Mouse (Mus musculus) layer of hippocampus, adult 18-20 months (tissue): ENCODE data around the gene Jmjd8. TPM values are rescaled to one million over a fixed set of nuclear protein-coding genes. Genes with fewer than 3 reads are reported as not detected.
"Not testable (repeated sequence)": the region's sequence is repeated elsewhere in the genome, so short reads cannot be mapped to it uniquely, and the experiment has no call there.

ENCODE experiments used
- DNase-seq, 2 experiments: peaks; one replicate each; pipeline ENCODE4 v3.0.0; 2022; ENCODE audit warnings: low spot score in 2 of 2
- total RNA-seq, 2 experiments: library from RNA; stranded (reverse); gene quantifications; 2 replicates each; pipeline ENCODE4 v1.2.3; 2021

Jmjd8 gene
- total RNA-seq, 2 experiments from 2014 or later: 52.7 to 55.5 TPM

DNA sequence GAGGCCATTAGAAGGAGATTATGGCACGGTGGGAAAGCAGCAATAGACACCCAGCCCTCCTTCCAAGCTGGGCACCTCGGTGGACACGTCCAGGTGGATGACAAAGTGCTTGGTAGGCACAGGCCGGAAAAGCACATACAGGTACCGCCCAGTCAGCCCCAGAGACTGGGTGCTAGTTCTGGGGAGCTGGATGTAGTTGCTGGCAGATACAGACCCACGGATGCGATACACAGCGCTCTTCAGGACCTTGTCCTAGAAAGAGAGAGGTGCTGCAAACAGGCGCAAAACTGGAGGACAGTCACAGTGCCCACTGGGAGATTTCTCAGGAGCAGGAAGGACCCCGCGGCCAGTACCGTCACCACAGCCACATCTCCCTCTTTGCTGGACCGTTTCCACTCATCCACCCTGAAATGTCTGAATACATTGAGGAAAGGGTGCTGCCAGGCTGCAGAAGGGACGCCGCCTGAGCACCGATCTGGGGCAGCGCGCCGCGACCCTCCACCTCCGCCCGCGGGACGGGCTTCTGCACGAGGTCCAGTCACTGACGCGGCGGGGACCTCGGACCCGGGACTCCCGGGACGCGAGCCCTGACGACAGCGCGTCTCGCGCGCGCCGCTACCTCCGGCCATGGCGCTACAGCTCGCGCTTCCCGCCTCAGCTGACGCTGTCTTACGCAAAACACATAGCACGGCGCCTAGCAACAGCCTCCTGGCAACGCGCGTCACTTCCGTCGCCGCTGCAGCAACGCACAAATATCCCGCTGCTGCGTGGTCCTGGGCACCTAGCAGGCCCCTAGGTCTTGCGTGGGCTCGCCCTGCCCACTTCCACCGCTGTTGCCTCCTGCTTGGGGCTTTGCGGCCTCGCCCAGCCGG is 32.4 kb downstream of the Jmjd8 start, which contains the start of gene Wdr90:
Wdr90 (minus strand) TSS at position 670 of the 872 bp plus-strand sequence.
- DNase-seq: peak; percentile 93 to 96

DNA sequence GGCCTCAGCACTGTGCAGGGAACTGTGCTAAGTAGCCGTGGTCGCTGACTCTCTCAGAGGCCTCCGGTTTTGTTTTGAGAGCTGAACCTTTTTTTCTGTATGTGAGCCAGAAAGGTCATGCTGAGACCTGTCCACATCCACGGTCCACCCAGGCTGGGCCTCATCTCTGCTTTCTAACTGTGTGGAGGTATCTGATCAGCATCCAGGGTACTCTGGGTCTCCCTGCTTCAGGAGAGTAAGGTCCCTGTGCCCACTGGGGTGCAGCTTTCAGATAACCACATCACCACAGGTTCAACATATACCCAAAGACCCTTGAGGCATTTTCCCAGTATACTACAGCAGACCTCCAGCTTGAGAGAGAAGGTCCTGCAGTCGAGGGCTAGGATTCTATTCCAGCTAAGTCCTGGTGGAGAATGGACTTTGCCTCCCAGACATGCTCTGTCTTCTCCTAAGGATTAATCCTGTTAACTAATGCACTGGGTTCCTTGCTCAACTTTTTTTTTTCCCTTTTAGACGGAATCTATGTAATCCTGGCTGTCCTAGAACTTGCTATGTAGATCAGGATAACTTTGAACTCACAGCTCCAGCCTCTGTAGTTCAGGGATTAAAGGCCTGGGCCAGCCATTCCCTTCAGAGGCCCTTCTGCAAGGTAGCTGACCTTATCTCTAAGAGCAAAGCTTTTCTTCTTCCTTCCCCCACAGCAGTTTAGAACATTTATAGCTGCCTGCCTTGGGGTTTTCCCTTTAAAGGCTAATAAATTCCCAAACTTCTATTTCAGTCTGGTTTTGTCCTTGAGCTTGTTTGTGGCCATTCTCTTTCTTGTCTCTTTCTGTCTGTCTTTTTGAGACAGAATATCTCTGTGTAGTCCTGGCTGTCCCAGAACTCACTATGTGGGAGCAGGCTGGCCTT is 33.3 kb downstream of the Jmjd8 start:
- no peak for DNase-seq

DNA sequence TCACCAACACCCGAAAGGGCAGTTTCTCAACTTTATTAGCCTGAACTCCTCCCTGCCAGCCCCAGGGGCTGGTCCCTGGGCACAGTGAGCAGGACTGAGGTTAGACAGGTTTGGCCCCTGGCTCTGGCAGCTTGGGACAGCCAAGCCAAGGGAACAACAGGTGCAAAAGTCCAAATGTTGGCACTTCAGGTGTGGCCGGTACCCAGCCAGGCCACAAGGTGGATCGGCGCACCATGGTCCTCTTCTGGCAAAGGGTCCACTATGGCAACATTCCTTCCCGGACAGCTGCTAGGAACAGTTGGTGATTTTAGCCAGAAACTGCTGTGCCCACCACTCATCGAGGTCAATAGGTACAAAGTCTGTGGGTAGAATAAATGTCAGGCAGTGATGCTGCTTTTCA is 35.0 kb downstream of the Jmjd8 start:
- DNase-seq: no peak

DNA sequence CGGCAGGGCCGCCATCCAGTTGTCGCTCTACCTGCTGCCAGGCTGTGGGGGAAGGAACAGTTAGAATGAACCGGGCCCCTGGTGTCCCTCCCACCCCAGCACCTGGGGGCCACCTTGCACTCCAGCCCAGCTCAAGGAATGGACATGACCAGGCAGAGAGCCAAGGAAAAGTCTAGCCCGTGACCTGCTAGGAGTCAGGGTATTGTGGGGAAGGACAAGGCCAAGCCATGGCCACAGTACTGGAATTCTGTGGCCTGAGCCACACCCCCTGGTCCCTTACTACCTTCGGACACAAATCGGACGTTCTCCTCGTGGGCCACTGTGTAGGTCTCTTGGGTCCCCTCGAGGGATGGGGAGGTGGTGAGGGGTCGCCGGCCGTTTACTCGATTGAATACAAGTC is 35.6 kb downstream of the Jmjd8 start:
- no peak for DNase-seq

DNA sequence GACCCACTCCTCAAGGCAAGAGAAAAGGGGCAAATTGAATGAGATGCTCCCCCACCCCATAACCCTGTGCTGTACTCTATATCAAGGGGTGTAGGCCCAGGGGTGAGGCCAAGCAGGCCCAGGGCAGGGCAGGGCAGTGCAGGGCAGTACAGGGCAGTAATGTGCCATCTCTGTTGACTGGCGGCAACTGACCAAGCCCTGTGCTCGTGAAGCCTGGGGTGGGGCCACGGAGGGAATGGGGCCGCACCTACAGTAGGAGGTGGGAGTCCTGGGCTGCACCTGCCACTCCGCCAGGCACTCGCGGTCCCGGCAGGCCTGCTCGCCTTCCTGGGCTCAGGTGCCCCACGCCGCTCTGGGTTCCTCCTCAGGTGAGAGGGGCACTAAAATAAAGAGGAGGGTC is 36.6 kb downstream of the Jmjd8 start:
- no peak for DNase-seq

DNA sequence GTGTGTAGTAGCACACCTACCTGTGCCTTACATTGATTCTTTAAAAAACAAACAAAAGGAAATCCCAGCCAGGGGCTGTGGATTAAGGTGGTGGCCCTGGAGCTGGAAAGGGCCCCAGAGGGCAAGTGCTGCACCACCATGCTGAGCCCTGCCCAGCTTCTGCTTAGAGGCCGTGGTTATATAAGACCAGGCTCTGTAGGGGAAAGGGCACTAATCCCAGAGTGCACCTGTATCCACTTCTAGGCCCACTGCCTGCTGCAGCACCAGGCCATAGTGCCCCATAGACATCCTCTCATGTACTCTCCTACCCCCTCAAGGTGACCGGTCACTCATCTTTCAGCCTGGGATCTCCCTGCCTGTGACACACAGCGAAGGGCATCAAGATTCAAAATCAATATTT is 37.5 kb downstream of the Jmjd8 start:
- no peak for DNase-seq

DNA sequence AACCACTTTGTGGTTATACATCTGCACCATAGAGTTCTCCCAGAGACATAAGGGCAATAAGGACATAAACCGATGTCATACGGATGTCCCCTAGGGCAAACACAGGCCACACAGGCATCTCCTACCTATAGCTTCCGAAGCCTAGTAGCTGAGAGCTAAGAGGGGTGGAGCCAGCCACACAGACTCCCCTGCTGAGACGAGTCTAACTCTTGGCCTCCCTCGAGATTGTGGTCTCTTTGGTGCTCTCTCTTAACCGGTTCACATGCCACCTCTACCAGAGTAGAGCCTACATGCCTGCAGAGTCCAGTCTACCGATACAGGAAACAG is 38.8 kb downstream of the Jmjd8 start:
- no peak for DNase-seq

DNA sequence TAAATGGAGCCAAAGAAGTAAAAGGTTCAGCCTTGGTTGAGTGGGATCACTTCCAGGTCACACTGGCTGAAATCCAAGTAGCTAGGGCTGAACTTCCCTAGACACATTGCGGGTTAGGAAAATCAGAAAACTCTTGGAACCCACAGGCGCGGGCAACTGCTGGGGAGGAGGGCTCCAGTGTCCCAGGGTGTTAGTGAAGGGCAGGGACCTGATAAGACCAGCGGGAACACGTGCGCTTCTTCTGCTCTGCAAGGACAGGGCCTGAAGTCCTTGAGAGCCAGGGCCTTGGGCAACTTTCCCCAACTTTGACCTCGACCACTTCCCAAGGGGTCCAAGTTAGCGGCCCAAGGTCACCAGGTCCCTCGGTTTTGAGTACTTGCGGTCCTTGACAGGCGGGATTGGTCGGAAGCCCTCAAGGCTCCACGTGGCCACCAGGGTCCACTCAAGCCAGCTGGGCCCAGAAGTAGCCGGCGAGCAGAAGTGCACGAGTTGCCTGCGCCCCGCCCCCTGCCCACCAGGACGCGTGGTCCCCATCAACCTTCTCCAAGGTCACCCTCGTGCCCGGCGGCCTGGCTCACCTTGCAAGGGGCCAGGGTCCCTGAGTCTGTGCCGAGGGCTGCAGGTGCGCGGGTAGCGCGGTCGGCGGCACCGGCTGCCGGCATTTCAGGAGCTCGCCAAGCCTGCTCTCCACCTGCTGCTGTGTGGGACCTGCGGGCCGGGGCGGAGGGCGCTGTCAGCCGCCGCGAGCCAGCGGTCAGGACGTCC is 39.4 kb downstream of the Jmjd8 start:
- no peak for DNase-seq

DNA sequence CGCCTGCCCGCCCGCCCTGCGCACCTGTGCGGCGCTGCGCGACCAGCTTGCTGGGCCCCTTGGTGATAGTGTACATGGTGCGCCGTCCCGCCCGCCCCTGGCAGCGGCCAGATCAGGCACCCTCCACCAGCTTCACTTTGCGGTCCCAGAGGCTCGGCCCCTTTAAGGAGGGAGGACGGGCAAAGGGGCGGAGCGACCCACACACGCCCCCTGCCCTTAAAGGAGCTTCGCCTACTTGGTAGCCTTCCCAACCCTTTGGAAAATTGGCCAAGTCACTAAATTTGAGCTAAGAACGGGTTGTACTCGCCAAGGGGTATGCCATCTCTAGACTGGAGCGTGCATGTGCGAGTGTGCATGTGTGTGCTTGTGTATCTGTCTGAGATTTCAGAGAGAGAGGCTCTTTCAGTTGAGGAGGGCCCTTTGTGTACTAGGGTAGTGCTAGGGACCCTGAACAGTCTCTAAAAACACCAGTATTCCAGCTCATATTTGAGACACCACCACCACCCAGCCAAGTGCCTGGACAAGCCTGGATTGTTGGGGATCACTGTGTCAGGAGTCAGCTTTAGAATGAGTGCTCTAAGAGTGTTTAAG is 40.0 kb downstream of the Jmjd8 start, which contains the start of gene Mcrip2:
Mcrip2 (minus strand) TSS at position 164 of the 591 bp plus-strand sequence.
- peak; percentile 79 to 86 for DNase-seq

DNA sequence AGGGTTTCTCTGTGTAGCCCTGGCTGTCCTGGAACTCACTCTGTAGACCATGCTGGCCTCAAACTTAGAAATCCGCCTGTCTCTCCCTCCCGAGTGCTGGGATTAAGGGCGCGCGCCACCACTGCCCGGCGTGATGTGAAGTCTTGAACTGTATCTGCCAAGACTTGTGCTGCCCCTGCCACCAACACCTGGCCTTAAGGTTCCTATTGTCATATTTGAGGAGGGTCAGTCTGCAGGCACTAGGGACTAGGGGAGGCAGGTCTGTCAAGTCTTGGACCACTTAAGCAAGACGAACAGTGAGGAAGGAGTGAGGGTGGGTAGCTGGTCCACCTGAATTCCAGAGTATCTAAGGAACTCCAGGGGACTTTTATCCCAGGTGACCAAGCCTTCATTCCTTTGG is 40.8 kb downstream of the Jmjd8 start:
- no peak for DNase-seq

DNA sequence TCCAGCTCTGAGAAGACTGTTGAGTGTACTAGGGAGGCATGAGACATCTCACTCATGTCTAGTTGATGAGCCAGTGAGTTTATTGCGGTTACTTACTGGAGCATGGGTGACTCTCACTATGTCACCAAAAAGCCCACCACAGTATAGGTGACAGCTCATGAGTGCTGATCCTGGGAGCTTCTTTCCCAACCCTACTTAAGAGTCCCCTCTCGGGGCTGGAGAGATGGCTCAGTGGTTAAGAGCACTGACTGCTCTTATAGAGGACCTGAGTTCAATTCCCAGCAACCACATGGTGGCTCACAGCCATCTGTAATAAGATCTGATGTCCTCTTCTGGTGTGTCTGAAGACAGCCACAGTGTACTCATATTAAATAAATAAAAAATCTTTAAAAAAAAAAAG is 41.3 kb downstream of the Jmjd8 start:
- no peak for DNase-seq

DNA sequence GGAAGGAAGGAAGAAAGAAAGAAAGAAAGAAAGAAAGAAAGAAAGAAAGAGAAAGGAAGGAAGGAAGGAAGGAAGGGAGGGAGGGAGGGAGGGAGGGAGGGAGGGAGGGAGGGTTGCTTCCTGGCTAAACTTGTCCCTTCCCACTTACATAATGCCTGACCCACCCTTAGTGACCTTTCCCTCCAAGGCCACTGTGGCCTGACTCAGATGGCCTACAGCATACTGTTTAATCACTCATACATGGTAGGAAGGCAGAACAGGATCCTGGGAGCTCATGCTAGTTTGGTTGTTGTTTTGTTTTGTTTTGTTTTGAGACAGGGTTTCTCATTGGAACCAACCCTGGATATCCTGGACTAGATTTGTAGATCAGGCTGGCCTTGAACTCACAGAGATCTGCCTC is 42.9 kb downstream of the Jmjd8 start:
- not testable (repeated sequence) for DNase-seq

DNA sequence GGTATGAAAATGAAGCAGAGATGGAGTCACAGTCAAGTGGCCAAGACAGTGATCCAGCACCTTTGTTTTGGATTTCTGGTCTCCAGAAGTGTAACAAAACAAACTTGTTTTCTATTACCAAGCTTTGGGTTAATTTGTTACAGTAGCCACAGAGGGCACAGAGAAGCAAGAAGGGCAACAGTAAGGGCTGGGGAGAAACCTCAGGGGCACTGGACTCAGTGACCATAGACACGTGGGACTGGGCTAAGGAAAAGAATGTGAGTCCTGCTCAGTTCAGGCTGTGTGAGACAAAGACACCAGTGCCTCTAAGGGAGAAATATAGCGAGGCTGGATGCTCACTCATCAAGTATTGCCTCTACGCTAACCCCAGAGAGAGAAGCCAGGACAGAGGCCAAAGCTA is 44.0 kb downstream of the Jmjd8 start:
- DNase-seq: no peak

DNA sequence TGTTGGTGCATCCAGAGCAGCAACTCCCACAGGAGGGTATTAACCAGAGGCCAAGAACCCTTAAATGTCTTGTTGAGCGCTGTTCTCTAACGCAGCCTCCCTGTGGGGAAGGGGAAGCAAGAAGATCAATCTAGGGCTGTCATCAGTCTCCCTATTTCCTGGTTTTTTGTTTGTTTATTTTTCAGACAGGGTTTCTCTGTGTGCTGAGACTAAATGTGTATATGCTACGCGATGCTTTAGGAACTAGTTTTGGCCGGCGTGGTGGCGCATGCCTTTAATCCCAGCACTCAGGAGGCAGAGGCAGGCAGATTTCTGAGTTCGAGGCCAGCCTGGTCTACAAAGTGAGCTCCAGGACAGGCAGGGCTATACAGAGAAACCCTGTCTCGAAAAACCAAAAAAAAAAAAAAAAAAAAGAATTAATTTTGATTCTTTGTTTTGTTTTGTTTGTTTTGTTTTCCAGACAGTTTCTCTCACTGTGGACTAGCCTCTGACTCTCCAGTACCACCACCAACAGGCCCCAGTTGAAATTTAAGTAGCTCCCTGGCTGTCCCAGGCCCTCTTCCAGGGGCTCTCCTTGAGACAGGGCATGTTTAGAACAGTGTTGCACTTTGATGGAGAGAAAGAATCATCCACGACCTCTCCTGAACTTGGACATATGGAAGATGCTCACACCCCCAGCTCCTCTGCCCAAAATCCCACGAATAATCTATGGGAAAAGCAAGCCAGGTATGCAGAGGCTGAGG is 44.9 kb downstream of the Jmjd8 start:
- DNase-seq: no peak

DNA sequence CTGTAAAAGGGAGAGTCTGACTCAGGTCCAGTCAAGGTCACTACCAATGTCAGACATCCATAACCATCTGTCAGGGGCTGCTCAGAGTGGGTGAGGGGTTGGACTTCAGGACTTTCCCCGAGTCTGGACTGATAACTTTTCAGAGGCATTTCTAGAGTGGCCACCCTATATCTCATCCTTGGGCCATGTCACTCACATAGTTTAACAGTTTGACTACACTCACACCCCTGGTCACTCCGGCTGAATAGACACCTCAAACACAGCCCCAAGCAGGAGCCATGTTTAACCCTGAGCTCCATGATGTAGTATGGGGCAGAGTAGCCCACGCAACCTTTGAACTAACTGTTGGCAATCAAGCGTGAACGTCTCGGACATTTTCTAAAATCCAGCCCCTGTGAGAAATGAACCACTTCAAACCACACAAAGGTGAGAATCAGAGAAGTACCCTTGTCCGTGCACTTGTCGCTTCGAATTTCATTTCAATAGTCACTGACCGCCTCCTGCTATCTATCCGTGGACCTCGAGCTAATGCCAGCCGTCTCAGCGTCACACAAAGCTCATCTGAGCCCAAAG is 45.6 kb downstream of the Jmjd8 start:
- no peak for DNase-seq

DNA sequence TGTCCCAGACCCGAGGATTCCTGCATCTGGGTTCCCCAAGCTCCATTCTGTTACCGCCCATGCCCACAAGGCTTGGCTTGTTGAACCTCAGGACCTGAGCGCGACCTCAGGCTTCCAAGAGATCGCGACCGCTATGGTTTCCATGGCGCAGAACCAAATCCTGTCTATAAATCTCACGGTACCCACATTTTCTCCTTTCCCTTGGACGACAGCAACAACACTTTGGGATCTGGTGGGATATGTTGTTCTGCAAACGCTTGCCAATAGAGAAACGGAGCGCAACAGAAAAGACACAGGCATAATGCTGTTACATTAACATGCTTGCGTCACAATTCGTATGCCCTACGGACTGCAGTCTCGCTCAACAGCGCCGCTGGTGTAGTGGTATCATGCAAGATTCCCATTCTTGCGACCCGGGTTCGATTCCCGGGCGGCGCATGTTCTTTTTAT is 46.1 kb downstream of the Jmjd8 start, which contains the start of gene Mettl26:
Mettl26 (plus strand) TSS at position 354 of the 450 bp plus-strand sequence.
- DNase-seq: peak; percentile 95 to 99

DNA sequence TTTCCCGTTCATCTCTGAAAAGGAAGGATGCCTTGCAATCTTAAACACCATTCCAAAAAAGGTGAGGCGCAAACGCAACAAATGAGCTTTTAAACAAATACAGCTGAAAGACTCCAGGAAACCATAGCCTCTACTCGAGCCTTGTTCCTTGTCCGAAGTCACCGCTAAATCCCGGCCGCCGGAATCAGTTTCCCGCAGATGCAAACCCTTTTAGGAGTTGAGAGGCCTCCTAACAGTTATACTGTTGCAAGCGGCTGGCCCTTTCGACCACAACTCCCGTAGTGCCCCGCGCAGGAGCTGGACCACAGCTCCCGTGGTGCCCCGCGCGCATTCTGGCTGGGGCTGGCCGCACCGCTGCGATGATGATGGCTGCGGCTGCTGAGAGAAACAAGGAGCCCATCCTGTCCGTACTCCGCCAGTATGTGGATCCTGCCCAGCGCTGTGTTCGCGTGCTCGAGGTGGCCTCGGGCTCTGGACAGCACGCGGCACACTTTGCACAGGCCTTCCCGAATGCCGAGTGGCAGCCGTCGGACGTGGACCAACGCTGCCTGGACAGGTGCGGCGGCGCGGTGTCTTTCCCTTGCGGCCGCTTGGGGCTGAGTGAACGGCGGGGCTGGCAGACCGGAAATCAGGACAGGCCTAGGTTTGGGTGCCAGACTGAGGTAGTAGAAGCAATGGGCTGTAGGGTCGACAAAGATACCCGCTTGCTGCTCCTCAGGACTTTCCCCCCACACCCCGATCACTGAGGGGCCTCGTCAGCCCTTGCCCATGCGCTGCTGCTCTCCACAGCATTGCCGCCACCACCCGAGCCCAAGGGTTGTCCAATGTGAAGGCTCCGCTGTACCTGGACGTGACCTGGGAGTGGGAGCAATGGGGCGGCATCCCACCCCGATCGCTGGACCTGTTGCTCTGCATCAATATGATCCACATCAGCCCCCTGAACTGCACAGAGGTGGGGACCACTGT is 46.8 kb downstream of the Jmjd8 start:
- peak; percentile 88 to 93 for DNase-seq

DNA sequence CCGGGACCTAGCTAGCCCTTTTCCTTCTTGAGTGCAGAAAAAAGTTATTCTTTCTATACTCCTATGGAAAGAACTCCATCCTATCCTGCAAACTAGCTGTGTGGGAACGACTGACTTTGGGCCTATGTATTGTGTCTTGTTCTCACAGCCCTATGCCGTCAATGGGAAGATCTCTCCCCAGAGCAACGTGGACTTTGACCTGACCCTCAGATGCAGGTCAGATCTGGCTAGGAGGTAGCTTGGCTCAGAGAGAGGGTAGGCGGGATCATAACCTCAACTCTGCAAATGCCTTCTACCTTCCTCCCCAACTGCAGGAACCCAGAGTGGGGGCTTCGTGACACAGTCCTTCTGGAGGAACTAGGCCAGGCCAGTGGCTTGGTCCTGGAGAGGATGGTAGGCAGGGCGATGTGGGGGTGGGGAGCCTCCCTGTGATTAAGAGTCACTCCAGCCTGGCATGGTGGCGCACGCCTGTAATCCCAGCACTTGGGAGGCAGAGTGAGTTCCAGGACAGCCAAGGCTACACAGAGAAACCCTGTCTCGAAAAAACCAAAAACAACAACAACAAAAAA is 47.8 kb downstream of the Jmjd8 start:
- DNase-seq: no peak
